Mouse (Mus musculus) lung, postnatal 25 days (tissue): Measurements from ENCODE around the gene Spag6.

Experiments used
- DNase-seq: peaks from one replicate; pipeline ENCODE4 v3.0.0; 2022; ENCODE audit warnings: low spot score

Gene Spag6

GRCm38 (mm10) chr2:18734394-18735127 is 40.7 kb downstream of the Spag6 start:
- DNase-seq: no peak

- no peak for DNase-seq
Measured at GRCm38 (mm10) chr2:18737040-18737439, 43.2 kb downstream of the Spag6 start.

GRCm38 (mm10) chr2:18739216-18739615 is 45.4 kb downstream of the Spag6 start:
- DNase-seq: no peak

GRCm38 (mm10) chr2:18756144-18756543 is 62.3 kb downstream of the Spag6 start:
- peak; percentile 31 for DNase-seq

- DNase-seq: peak; percentile 7
Measured at GRCm38 (mm10) chr2:18764846-18765245, 71.0 kb downstream of the Spag6 start.

GRCm38 (mm10) chr2:18765481-18766249 is 71.8 kb downstream of the Spag6 start:
- peak; percentile 23 for DNase-seq

GRCm38 (mm10) chr2:18766441-18766820 is 72.6 kb downstream of the Spag6 start:
- peak; percentile 23 for DNase-seq

- DNase-seq: peak; percentile 81
Measured at GRCm38 (mm10) chr2:18766821-18767541, 73.1 kb downstream of the Spag6 start.

GRCm38 (mm10) chr2:18768414-18768813 is 74.6 kb downstream of the Spag6 start:
- no peak for DNase-seq

- no peak for DNase-seq
Measured at GRCm38 (mm10) chr2:18772413-18772812, 78.6 kb downstream of the Spag6 start.

- DNase-seq: no peak
Measured at GRCm38 (mm10) chr2:18774326-18774725, 80.5 kb downstream of the Spag6 start.

- peak; percentile 4 for DNase-seq
Measured at GRCm38 (mm10) chr2:18778220-18778619, 84.4 kb downstream of the Spag6 start.

- DNase-seq: no peak
Measured at GRCm38 (mm10) chr2:18779830-18780229, 86.0 kb downstream of the Spag6 start.

- no peak for DNase-seq
Measured at GRCm38 (mm10) chr2:18781296-18781695, 87.5 kb downstream of the Spag6 start.

GRCm38 (mm10) chr2:18794261-18794660 is 100.4 kb downstream of the Spag6 start:
- DNase-seq: no peak

- no peak for DNase-seq
Measured at GRCm38 (mm10) chr2:18797776-18798175, 103.9 kb downstream of the Spag6 start.

GRCm38 (mm10) chr2:18799265-18799965 is 105.6 kb downstream of the Spag6 start:
- DNase-seq: no peak
